Mouse (Mus musculus) intestine, postnatal 0 days (tissue): ENCODE measurements at regions not wholly inside any gene's neighbourhood (a gene's known extent, or its start where the extent isn't known, plus 50 kb on each side); places are given as distances from the start of the nearest gene placed in this dataset.
A peak's percentile ranks its signal among the peaks of the same experiment; 100 is the strongest.

ENCODE experiments used
- ATAC-seq: fragments of 200-750 bp; cut with Nextera tagmentation; 2 replicates; pipeline ENCODE4 v1.8.0; 2017; ENCODE audit warnings: mild to moderate bottlenecking, moderate TSS enrichment, moderate library complexity
- H3K27ac ChIP-seq: fragments of 300-500 bp; sonication (generic); 2 replicates; pipeline ENCODE4 v1.5.1; 2014; ENCODE audit warnings: mild to moderate bottlenecking, low read depth, low read length, moderate library complexity
- H3K27me3 ChIP-seq: fragments of 300-500 bp; sonication (generic); replicated peaks from 2 replicates; pipeline ENCODE4 v1.6.1; 2014; ENCODE audit warnings: low read length, mixed read lengths; ENCODE audit not compliant: control insufficient read depth, insufficient read depth
- H3K36me3 ChIP-seq: fragments of 300-500 bp; sonication (generic); 2 replicates; pipeline ENCODE4 v1.6.1; 2014; ENCODE audit warnings: mild to moderate bottlenecking, moderate library complexity; ENCODE audit not compliant: control insufficient read depth, insufficient read depth
- H3K4me1 ChIP-seq: fragments of 300-500 bp; sonication (generic); replicated peaks from 2 replicates; pipeline ENCODE4 v1.6.1; 2014; ENCODE audit warnings: antibody characterized with exemption, low read length, mixed read lengths; ENCODE audit not compliant: control insufficient read depth, insufficient read depth
- H3K4me2 ChIP-seq: fragments of 300-500 bp; sonication (generic); replicated peaks from 2 replicates; pipeline ENCODE4 v1.6.1; 2014; ENCODE audit warnings: low read depth, mild to moderate bottlenecking, moderate library complexity
- H3K4me3 ChIP-seq: fragments of 300-500 bp; sonication (generic); 2 replicates; pipeline ENCODE4 v1.5.1; 2014; ENCODE audit warnings: low read depth, low read length
- H3K9ac ChIP-seq: fragments of 300-500 bp; sonication (generic); 2 replicates; pipeline ENCODE4 v1.6.1; 2014; ENCODE audit warnings: mild to moderate bottlenecking, low read depth, low read length
- H3K9me3 ChIP-seq: fragments of 300-500 bp; sonication (generic); 2 replicates; pipeline ENCODE4 v1.6.1; 2016; ENCODE audit warnings: mixed run types; ENCODE audit not compliant: control insufficient read depth
- CTCF ChIP-seq: sonication (generic); IDR thresholded peaks from 2 replicates; pipeline ENCODE4 v1.5.1; 2016; ENCODE audit warnings: low read depth, mild to moderate bottlenecking, control low read depth, antibody characterized with exemption, moderate library complexity
- WGBS: fragments of 180-500 bp; shearing (Covaris S2); extraction: QIAGEN DNeasy Blood & Tissue Kit; methylation state at CpG from one replicate; pipeline ENCODE4 v1.1.7; 2014; 5-methylcytosine and 5-hydroxymethylcytosine counted together

DNA sequence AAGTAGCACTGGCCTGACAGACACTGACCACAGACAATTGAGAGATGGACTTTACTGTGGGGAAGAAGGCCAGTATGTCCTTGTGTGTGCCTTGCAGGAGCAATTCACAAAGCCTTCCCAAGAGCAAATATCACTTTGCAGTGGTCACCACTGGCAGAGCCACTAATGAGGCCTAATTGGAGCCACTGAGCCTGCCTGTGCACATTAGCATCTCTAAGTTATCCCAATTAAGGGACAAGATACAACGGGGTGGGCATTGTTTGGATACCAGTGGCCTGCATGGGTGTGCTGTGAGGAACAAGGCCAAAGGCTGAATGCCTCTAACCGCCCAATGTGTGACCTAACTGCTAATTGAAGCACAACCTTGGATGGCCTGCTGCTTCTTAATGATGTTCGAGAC is 433.4 kb upstream of the Ptbp2 start:
- H3K27ac ChIP-seq = no peak overlapping the region
- no peak for TF ChIP-seq CTCF
- no peak overlapping the region for H3K9ac ChIP-seq
- H3K4me1 ChIP-seq = no peaks in the 10 kb centered on the region
- WGBS = 77% methylated on average over 3 of the region's 3 CpGs
- no peaks in the 10 kb centered on the region for H3K36me3 ChIP-seq
- no peak overlapping the region for H3K4me3 ChIP-seq
- no peaks in the 10 kb centered on the region for H3K27me3 ChIP-seq
- no peaks in the 10 kb centered on the region for H3K9me3 ChIP-seq
- no peak overlapping the region for H3K4me2 ChIP-seq
- ATAC-seq = no peak

DNA sequence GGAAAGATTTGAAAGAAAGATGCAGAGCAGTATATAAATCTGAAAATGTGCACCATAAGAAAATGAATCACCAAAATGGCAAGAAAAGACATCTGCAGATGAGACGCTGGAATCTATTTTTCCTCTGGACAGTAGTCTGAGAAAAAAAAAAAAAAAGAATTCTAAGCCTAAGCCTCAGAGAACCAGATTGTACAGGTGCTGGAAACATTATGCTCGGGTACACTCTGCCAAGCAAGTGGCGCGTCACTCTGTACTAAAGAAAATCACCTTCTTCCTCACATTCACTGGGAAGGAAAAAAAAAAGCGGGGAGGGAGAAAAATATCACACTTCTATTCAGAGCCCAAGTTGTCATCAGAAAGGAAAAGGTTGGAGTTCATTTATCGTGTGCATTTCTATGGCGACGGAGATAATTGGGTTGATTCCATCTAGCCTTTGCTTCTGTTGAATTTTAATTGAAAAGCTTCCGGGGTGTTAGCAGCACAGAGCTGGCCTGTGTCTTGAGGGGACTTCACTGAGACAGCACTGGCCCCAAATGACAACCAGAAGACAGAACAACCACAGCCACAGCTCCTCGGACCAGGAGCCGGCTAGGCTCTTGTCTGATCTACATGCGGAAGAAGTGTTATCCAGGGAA is 430.5 kb upstream of the Ptbp2 start:
- no peak for ATAC-seq
- no peak for TF ChIP-seq CTCF
- 82% methylated on average over 12 of the region's 12 CpGs for WGBS

DNA sequence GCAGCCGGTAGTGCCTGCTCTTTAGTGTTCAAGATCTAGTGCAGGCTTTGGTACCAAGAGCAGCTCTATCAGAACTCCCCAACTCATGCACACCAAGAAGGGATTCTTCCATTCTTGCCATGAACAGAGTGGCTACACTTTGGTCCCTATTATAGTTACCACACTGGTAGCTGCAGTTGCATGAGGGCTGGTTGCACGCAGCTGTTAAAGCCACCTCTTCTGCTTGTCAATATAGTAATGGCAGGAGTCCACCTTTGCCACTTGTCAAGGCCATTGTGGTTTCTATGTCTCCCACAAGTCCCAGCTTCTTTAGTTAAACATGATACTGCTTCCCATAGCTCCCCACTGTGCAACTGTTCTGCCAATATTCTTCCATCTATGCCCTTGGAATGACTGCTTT is 415.1 kb upstream of the Ptbp2 start:
- Histone ChIP-seq H3K4me2 (no peak overlapping the region), H3K27ac (no peak overlapping the region), H3K9ac (no peak overlapping the region), H3K27me3 (no peaks in the 10 kb centered on the region), H3K4me1 (no peaks in the 10 kb centered on the region), H3K36me3 (no peaks in the 10 kb centered on the region), H3K4me3 (no peak overlapping the region), H3K9me3 (no peaks in the 10 kb centered on the region)
- ATAC-seq = no peak
- TF ChIP-seq CTCF = no peak
- WGBS = 93% methylated on average over 2 of the region's 2 CpGs

More for the DNA sequence above, 430.5 kb upstream of the Ptbp2 start:
- Histone ChIP-seq H3K27ac (no peak overlapping the region), H3K9me3 (no peaks in the 10 kb centered on the region), H3K36me3 (no peaks in the 10 kb centered on the region), H3K27me3 (no peaks in the 10 kb centered on the region), H3K4me1 (no peaks in the 10 kb centered on the region), H3K9ac (no peak overlapping the region), H3K4me3 (no peak overlapping the region), H3K4me2 (no peak overlapping the region)

DNA sequence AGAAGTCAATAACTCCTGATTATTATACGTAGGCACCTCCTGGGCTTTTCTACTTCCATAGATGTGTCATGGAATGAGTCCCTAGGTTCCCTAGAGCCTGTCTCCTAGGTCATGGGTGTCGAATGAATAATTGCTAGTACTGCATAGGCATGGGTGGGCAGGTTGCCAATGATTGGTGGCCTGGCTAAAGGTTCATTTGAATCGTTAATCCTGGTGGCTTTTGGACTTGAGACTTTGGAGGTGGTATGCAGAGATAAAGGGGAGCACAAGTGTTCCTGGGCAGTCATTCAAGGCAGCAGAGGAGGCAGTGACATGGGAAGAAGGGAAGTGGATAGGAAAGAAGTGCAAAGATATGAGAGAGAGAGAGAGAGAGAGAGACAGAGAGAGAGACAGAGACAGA is 410.2 kb upstream of the Ptbp2 start:
- ATAC-seq = no peak
- 46% methylated on average over 3 of the region's 3 CpGs for WGBS
- H3K36me3 ChIP-seq = no peaks in the 10 kb centered on the region
- no peak for TF ChIP-seq CTCF
- H3K9me3 ChIP-seq = no peaks in the 10 kb centered on the region
- H3K4me3 ChIP-seq = no peak overlapping the region
- H3K9ac ChIP-seq = no peak overlapping the region
- H3K27me3 ChIP-seq = no peaks in the 10 kb centered on the region
- no peaks in the 10 kb centered on the region for H3K4me1 ChIP-seq
- H3K4me2 ChIP-seq = no peak overlapping the region
- H3K27ac ChIP-seq = no peak overlapping the region

DNA sequence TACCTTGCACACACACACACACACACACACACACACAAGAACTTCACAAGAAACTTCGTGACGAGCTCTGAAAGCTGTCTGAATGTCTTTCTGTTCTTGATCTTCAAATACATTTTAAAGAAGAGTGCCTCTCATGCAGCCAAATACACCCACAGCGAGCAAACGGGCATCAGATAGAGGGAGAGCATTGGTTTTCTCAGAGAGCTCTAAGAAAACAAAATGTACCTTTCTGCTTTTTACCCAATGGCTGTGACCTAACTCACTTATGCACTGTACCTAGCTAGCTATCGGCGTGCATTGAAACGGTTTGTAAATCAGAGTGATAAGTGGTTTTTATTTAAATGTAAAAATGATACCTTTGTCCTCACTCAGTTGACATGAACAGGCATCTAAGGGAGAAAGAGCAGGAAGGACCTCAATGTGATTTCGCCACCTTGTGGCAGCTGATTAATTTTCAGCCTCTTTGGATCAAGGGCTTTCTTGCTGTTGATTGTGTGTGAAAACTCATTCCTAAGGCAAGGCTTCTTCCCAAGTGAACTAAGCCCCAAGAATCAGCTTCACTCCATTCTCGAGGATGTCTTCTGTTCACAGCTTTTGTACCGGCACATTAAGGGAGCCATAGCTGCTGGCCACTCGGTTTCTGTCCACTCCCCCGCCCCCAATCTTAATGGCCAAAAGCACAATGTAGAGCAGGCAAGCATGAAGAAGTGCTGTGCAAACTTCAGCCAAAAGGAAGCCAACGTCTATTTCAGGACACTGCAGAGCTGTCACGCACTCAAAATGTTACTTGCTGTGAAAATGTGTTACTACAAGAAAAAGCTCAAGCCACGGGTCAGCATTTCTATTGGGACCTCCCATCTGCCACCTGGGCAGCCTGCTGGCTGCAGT is 408.4 kb upstream of the Ptbp2 start:
- TF ChIP-seq CTCF = peak; percentile 78
- no peak overlapping the region for H3K4me3 ChIP-seq
- no peaks in the 10 kb centered on the region for H3K9me3 ChIP-seq
- no peaks in the 10 kb centered on the region for H3K36me3 ChIP-seq
- H3K27ac ChIP-seq = no peak overlapping the region
- no peaks in the 10 kb centered on the region for H3K27me3 ChIP-seq
- ATAC-seq = no peak
- no peak overlapping the region for H3K4me2 ChIP-seq
- no peak overlapping the region for H3K9ac ChIP-seq
- H3K4me1 ChIP-seq = no peaks in the 10 kb centered on the region
- 47% methylated on average over 15 of the region's 15 CpGs for WGBS

DNA sequence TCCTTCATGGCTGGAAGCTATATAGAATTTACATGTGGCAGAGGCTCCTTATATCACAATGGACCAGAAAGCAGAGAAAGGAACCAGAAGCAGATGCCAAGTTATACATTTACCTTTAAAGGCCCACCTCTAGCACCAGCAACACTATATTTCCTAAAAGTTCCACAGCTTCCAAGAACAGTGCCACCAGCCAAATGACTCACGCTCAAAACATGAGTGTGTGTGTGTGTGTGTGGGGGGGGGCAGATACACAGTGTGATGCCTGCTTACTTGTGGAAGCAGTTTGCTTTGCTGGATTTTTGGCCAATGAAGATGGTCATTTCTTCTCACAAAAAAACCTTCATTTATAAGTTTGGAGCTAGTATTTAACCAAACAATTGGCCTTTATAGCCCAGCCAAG is 405.3 kb upstream of the Ptbp2 start:
- no peak for ATAC-seq
- H3K4me1 ChIP-seq = no peaks in the 10 kb centered on the region
- H3K4me2 ChIP-seq = no peak overlapping the region
- TF ChIP-seq CTCF = no peak
- H3K27ac ChIP-seq = no peak overlapping the region
- H3K36me3 ChIP-seq = no peaks in the 10 kb centered on the region
- H3K27me3 ChIP-seq = no peaks in the 10 kb centered on the region
- H3K9ac ChIP-seq = no peak overlapping the region
- H3K4me3 ChIP-seq = no peak overlapping the region
- H3K9me3 ChIP-seq = no peaks in the 10 kb centered on the region
- 79% methylated on average over 1 of the region's 1 CpGs for WGBS
